Mouse (Mus musculus) macrophage (primary cell): Measurements from ENCODE around the gene Rad54l2. TPM values are rescaled to one million over a fixed set of nuclear protein-coding genes. Genes with fewer than 3 reads are reported as not detected.

ENCODE experiments used
- H3K27ac ChIP-seq: fragments of 350-480 bp; formaldehyde crosslinking; 2 replicates; pipeline ENCODE4 v1.9.0; 2021
- H3K36me3 ChIP-seq: fragments of 350-480 bp; formaldehyde crosslinking; 2 replicates; pipeline ENCODE4 v1.9.0; 2021; ENCODE audit errors: inconsistent target
- H3K4me3 ChIP-seq: fragments of 350-480 bp; formaldehyde crosslinking; 2 replicates; pipeline ENCODE4 v1.9.0; 2021; ENCODE audit errors: inconsistent target
- H3K79me2 ChIP-seq: fragments of 350-480 bp; formaldehyde crosslinking; 2 replicates; pipeline ENCODE4 v1.9.0; 2021; ENCODE audit errors: inconsistent target
- WGBS: methylation state at CpG from one replicate; pipeline ENCODE4 v1.1.7; 2026; ENCODE audit warnings: inconsistent platforms; ENCODE audit not compliant: missing documents; 5-methylcytosine and 5-hydroxymethylcytosine counted together
- polyA plus RNA-seq: library from polyadenylated mRNA; stranded (reverse); fragments of 250-400 nt; gene quantifications from 3 replicates; pipeline ENCODE4 v1.2.4, GENCODE M21; 2018; ENCODE audit warnings: inconsistent platforms

Rad54l2 gene
- polyA plus RNA-seq, 1 experiment from 2014 or later = 7.9 TPM

DNA sequence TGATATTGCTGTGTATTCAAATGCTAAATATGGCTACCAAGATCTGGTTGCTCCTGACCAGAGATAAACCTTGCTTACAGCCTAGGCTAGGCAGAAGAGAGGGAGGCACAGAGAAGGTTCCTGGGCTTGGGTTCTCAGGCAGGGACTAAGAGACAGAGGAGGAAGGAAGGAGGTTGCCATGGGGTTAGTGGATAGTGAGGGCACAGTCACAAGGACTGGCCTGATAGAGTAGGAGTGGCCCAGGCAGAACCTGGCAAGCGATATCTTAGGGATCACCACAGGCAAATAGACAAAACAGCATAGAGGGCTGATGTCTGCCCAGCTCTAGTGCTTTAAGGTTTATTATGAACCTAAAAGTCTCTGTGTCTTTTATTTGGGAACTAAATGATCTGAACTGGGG lies 62.1 kb downstream of the Rad54l2 start:
- Histone ChIP-seq H3K4me3 (no peak overlapping the region), H3K36me3 (no peaks in the 10 kb centered on the region), H3K27ac (no peak overlapping the region), H3K79me2 (no peaks in the 10 kb centered on the region)
- 91% methylated on average over 1 of the region's 1 CpGs for WGBS

DNA sequence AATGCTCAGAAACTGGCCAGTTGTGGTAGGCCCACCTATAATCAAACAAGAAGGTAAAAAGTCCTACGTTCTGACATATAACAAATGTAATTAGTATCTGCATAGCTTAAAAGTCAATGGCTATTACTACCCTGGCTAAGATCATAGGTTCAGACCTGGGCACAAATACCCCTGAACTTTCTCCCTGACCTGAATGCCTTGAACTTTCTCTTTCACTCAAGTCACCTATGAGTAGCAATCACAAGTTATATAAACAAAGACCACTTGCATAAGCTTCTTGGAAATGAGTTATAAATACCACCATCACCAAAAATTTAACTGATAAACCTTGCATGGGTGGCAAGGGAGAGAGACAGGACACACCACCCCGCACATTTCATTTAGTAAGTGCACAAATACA lies 63.6 kb downstream of the Rad54l2 start:
- Histone ChIP-seq H3K4me3 (no peak overlapping the region), H3K36me3 (no peaks in the 10 kb centered on the region), H3K79me2 (no peaks in the 10 kb centered on the region), H3K27ac (no peak overlapping the region)
- WGBS = 89% methylated on average over 2 of the region's 2 CpGs

DNA sequence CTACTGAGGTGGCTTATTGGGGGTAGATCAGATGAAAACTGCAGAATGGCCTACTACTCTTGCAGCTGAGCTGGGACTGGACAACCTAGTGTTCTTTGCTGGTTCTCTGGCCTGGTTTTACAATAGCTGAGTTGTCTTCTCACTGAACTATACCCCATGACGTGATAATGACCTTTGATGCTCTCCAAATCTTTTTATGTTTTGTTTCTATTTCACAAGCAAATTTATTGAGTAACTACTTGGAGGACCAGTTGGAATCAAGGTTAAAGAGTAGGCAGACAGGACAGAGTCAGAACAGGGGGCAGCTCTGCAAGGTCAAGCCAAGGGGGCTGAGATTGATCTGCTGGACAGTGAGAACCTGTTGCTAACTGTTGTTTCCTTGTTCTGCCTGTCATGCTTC lies 64.1 kb downstream of the Rad54l2 start:
- no peak overlapping the region for H3K27ac ChIP-seq
- 0 out of 2 replicates have a peak, but pooled peaks cover 5% of the 10 kb centered on the region for H3K36me3 ChIP-seq
- H3K4me3 ChIP-seq = no peak overlapping the region
- WGBS = 100% methylated on average over 1 of the region's 1 CpGs
- H3K79me2 ChIP-seq = no peaks in the 10 kb centered on the region

DNA sequence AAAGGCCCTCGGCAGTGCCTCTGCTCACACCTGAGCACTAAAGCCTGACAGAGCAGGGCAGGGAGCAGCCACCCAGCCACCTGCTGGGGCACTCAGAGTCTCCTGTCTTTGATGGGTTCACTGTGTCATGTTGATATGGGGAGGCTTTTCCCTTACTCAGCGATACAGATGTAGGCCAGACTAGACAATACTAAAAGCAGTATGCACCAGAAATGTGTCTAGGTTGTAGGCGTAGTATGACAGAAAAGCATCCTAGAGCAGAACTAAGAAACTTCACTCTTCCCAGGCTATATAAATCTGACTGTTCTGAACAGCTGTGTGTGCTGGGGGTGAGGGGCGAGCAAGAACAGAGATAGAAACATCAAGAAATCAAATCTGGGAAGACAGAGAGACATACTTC lies 72.3 kb downstream of the Rad54l2 start:
- peaks cover 46% of the 10 kb centered on the region for H3K36me3 ChIP-seq
- 92% methylated on average over 4 of the region's 4 CpGs for WGBS
- H3K79me2 ChIP-seq = no peaks in the 10 kb centered on the region
- no peak overlapping the region for H3K4me3 ChIP-seq
- H3K27ac ChIP-seq = no peak overlapping the region

DNA sequence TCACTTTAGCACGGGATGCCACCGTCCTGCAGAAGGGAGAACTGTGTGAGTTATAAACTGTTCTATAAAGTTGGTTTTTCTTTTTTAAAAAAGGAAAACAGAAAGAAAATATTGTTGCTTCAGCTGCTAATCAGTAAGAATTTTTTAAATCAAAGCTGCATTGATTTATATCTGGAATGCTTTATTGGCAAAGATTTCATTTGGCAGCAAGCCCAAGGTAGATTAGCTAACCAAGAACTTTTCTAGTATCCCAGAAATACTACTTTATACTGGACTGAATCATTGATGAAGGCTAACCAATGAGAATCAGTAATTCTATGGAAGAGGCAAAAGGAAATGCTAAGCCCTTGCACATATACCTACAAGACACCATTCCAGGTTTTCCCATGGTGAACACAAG lies 72.8 kb downstream of the Rad54l2 start:
- Histone ChIP-seq H3K79me2 (no peaks in the 10 kb centered on the region), H3K27ac (no peak overlapping the region), H3K4me3 (no peak overlapping the region), H3K36me3 (peaks cover 47% of the 10 kb centered on the region)
- WGBS = 100% methylated on average over 2 of the region's 2 CpGs

DNA sequence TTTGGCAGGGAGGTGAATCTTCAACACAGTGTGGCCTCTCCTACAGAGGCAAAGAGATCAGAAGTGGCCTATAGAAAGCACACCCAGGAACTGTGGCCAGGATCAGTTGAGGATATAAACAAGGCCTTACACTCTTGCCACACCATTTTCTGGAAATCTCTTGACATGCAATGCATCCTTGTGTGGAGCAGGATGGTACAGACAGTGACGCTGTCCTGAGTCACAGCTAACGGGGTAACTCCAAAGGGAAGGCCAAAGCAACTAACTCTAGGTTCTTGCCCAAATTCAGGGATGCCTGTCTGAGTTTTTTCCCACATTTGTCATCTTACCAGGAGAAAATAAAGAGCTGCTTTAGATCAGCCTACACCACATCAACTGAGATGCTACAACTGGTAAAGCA lies 76.5 kb downstream of the Rad54l2 start:
- Histone ChIP-seq H3K36me3 (peaks cover 47% of the 10 kb centered on the region), H3K27ac (no peak overlapping the region), H3K4me3 (no peak overlapping the region), H3K79me2 (no peaks in the 10 kb centered on the region)
- WGBS = 92% methylated on average over 2 of the region's 2 CpGs

DNA sequence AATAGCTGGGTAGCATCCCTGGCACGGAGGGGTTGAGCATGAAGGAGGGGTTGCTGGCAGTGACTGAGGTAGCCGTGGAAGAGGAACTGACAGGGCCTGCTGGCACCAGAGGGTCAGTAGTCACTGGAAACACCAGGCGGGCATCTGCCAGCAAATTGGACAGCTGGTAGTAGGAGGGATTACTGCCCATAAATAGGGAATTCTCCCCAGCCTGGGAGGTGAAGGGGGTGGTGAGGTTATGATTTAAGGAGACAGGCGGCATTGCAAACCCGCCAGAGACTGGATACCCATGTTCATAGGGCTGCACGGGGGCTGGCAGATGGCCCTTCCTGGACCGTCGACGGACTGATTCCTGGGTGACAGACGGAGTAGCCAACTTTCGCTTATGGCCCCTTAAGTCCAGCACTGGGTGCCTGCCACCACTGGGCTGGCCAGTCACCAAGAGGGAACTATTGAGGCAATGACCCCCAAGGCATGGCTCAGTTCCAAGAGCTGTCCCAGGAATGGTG lies 96.0 kb downstream of the Rad54l2 start:
- Histone ChIP-seq H3K36me3 (peaks cover 16% of the 10 kb centered on the region; the same call in 1 of the 2 replicates), H3K4me3 (no peak overlapping the region), H3K79me2 (no peaks in the 10 kb centered on the region), H3K27ac (no peak overlapping the region)
- WGBS = 96% methylated on average over 11 of the region's 11 CpGs

DNA sequence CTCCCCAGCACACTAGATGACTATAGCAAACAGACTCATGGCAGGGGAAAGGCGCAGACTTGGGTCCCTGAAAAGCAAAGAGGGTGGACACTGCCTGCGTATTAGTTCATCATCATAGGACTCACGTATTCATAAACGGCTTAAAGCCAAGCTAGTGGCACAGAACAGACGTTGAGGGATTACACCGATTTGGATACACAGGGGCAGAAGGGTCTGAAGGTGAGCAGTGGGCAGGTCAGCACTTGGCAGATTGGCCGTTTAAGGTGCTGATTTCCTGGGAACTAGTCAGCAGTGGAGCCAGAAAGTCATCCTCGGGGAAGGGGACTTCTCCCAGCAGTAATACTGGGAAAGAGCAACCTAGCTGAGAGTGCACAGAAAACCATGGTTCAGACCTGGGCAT lies 100.2 kb downstream of the Rad54l2 start:
- 96% methylated on average over 7 of the region's 8 CpGs for WGBS
- H3K36me3 ChIP-seq = peaks cover 13% of the 10 kb centered on the region; the same call in 1 of the 2 replicates
- no peak overlapping the region for H3K27ac ChIP-seq

DNA sequence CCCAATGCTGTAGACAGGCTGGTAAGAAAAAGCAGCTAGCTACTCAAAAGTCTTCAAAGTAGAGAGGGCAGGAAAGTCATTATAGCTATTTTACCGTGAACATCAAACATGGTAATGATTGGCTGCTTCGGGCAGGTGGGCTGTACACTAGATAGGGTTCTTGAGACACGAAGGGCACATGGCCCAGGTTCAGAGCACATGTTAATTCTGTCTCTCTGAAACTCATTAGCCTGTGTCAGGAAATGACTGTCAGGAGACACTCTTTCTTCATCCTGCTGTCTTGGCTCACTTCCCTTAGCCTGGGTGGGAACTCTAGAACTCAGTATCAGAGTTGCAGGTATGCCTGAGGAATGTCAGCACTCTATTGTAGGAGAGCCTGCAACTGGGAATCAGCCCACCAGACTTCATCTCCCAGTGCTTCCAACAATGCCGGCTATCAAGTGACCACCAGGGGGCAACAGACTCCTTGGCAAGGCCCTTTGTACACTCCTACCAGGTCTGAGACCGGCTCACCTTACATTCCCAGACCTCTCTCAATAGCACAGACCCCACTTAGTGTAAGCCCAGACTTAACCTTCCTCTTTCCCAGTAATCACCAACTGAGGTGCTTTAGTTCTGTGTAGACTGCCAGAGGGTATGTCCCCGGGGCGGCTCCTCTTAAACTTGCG lies 101.9 kb downstream of the Rad54l2 start:
- H3K27ac ChIP-seq = no peak overlapping the region
- H3K4me3 ChIP-seq = no peak overlapping the region
- WGBS = 45% methylated on average over 8 of the region's 8 CpGs
- peaks cover 22% of the 10 kb centered on the region for H3K79me2 ChIP-seq
- peaks cover 2% of the 10 kb centered on the region; the same call in 1 of the 2 replicates for H3K36me3 ChIP-seq

More for the DNA sequence above, 100.2 kb downstream of the Rad54l2 start:
- Histone ChIP-seq H3K79me2 (peaks cover 12% of the 10 kb centered on the region), H3K4me3 (no peak overlapping the region)

DNA sequence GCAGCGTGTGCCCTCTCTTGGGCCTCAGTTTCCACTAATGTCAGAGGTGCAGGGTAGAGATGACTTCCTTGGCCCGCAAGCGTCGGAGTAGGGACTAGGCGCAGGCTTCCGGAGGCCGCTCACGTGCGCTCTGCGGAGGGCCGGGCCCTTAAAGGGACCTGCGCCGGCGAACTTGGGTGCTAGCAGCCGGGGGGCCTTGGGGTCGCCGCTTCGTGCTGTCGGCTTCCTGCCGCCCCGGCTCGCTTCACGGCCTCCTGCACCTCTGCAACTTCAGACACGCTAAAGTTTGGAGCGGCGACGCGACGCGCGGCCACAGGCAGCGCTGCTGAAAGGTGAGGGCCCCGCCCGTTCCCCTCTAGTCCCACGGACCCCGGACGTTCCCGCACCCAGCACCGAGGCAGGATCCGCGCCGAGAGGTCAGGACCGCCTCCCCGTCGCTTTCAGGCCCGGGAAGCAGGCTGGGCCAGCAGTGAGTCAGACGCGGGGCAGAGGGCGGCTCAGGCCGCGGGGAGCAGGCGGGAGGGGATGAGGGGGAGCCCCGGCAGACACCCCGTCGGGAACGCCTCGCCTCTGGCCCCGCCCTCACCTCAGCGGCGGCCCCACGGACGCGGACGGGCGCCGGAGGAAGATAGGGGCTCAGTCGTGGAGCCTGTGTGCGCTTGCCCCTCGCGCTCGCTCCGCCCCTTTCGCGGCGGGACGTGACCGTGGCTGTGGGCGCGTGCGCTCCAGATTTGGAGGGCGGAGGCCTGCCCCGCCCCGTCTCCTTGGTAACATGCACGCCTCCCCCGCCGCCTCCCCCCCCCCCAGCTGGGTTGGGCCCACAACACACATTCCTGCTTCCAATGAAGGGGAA lies 103.5 kb downstream of the Rad54l2 start, which contains the start of gene Tex264:
TSS of gene Tex264 (minus strand) at position 679 of the 853 bp plus-strand sequence.
- peaks cover 22% of the 10 kb centered on the region for H3K79me2 ChIP-seq
- H3K4me3 ChIP-seq = peak within 1 kb of the TSS; percentile 77
- H3K36me3 ChIP-seq = peaks cover 18% of the 10 kb centered on the region
- peak within 1 kb of the TSS; percentile 46 for H3K27ac ChIP-seq
- WGBS = 1% methylated on average over 83 of the region's 86 CpGs

DNA sequence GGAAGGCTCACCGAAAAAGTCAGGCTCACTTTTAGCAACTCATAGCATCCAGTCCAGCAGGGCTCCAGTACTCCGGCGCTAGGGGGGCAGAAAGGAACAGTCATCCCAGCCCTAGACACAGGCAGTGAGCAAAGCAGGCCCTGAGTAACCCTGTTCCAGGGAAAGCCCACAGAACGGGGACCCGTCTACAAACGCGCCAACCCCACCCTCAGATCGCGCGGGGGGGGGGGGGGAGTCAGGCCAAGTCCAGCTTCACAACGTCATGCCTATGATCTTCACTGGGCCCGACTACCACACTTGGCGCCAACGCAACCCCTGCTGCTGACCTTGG lies 104.1 kb downstream of the Rad54l2 start:
- Histone ChIP-seq H3K27ac (peak overlapping the region; percentile 46), H3K79me2 (peaks cover 22% of the 10 kb centered on the region), H3K4me3 (peak overlapping the region; percentile 77), H3K36me3 (peaks cover 24% of the 10 kb centered on the region)
- WGBS = 1% methylated on average over 14 of the region's 14 CpGs

DNA sequence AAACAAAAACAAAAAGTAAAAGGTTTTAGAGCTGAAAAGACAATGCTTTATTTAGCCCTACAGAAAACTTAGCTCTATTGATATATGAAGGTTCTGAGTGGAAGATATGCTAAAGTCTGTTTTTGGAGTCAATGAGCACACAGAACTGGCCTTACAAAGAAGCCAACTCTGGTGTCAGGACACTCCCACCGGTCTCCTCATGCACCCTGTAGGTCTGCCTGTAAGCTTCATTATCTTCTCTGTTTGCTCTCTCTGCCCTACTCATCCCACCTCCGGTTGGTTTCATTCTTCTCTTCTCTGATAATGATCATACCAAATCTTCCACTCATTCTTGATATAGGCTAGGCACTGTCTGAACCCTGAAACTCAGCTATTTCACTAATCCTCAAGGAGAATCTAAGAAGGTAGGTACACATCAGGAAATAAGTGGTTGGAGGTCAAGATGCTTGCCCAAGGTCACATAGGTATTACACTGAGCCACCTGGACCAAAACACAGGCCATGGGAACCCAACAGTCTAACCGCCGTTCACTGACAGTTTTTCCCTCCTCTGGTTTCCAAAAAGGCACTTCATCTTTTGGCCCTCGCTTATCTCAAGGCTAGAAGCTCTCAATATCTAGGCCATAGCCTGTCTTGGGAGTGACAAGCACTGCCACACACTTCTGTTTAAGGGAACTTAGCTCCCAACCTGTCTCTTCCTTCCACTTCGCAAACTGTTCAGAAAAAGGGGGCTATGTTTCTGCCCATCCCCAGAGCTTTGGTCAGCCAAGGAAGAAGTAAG lies 104.7 kb downstream of the Rad54l2 start:
- Histone ChIP-seq H3K36me3 (peaks cover 30% of the 10 kb centered on the region), H3K79me2 (peaks cover 22% of the 10 kb centered on the region), H3K27ac (peak overlapping the region; percentile 46), H3K4me3 (peak overlapping the region; percentile 77)
- WGBS = 76% methylated on average over 6 of the region's 6 CpGs

DNA sequence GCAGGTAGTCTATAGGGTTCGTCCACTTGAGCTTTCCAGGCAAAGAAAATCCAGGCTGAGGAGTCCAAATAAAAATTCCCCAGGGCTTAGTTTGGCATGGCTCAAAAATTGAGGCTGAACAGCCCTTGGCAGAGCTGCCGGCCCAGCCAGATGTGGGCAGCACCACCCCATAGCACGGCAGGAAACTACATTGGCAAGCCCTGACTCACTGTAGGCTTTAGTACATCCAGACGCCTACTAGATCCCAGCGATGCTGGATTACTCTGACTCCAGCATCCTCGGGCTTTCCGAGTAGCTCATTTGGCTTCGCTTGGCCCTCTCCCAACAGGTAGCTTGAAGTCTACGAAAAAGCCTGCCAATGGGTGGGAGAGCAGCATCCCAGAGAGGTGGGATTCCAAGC lies 108.0 kb downstream of the Rad54l2 start:
- Histone ChIP-seq H3K36me3 (peaks cover 44% of the 10 kb centered on the region), H3K4me3 (no peak overlapping the region), H3K79me2 (peaks cover 22% of the 10 kb centered on the region), H3K27ac (no peak overlapping the region)
- 99% methylated on average over 9 of the region's 9 CpGs for WGBS

DNA sequence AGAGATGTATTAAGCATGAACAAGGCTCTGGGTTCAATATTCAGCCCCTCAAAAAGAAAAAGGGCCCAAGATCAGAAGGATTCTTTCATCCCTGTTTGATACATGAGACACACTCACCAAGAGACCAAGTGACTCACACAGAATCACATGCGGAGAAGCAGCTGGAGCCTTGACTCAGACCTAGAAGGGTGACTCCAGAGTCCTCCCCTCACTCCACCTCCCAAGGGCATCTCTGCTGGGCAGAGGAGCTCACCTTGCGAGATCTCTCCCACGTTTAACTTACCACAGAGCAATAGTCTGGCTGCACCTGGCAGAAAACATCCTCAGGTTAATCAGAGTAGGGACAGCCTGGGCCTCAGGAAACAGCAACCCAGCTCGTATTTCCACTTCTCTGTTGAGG lies 110.8 kb downstream of the Rad54l2 start:
- peaks cover 53% of the 10 kb centered on the region for H3K36me3 ChIP-seq
- peaks cover 4% of the 10 kb centered on the region; the same call in 1 of the 2 replicates for H3K79me2 ChIP-seq
- H3K4me3 ChIP-seq = no peak overlapping the region
- WGBS = 87% methylated on average over 4 of the region's 4 CpGs
- H3K27ac ChIP-seq = no peak overlapping the region
